Mouse (Mus musculus): ENCODE measurements at regions not wholly inside any gene's neighbourhood (a gene's known extent, or its start where the extent isn't known, plus 50 kb on each side); places are given as distances from the start of the nearest gene placed in this dataset.

GRCm38 (mm10) chr13:55969473-55969872 lies 133.5 kb upstream of the Pitx1 start:
- Histone ChIP-seq H3K4me1 (ENCODE audit: control insufficient read depth, insufficient read depth, low read length) (no peaks in the 10 kb centered on the region), H3K27ac (ENCODE audit: insufficient read depth, low read length) (no peak overlapping the region), H3K4me3 (ENCODE audit: insufficient read depth, low read length) (no peak overlapping the region)
- TF ChIP-seq CTCF (IDR thresholded peaks at IDR 0.05; ENCODE audit: extremely low read depth, insufficient read depth, low read length) = no peak
- TF ChIP-seq POLR2A (IDR thresholded peaks at IDR 0.05; ENCODE audit: extremely low read depth, insufficient read depth, low read length) = no peak

DNA sequence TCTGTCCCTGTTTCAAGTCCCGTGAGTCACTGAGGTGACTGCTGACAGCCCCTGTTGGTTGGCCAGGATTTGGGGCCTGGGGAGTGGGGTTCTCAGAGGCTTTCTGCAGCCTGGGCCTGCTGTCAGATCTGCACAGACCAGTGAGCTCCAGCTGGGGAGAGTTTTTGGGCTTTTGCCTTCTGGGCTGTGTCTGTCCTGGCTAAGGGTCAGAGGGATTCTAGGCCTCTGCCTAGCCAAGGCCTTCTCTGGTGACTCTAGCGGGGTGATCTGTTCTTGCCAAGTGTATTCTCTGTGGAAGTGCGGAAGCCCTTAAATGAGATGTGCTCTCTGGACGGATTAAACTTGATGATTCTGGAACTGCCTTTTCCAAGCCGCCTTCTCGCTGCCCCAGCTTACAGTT lies 131.2 kb upstream of the Pitx1 start:
- Histone ChIP-seq H3K4me1 (ENCODE audit: control insufficient read depth, insufficient read depth, low read length) (no peaks in the 10 kb centered on the region), H3K4me3 (ENCODE audit: insufficient read depth, low read length) (no peak overlapping the region), H3K27ac (ENCODE audit: insufficient read depth, low read length) (no peak overlapping the region)
- no peak for TF ChIP-seq POLR2A (IDR thresholded peaks at IDR 0.05; ENCODE audit: extremely low read depth, insufficient read depth, low read length)
- no peak for TF ChIP-seq CTCF (IDR thresholded peaks at IDR 0.05; ENCODE audit: extremely low read depth, insufficient read depth, low read length)

GRCm38 (mm10) chr13:55963005-55963620 lies 127.1 kb upstream of the Pitx1 start:
- no peak for TF ChIP-seq POLR2A (IDR thresholded peaks at IDR 0.05; ENCODE audit: extremely low read depth, insufficient read depth, low read length)
- TF ChIP-seq CTCF (IDR thresholded peaks at IDR 0.05; ENCODE audit: extremely low read depth, insufficient read depth, low read length) = peak; percentile 65

GRCm38 (mm10) chr13:55962254-55962866 lies 126.4 kb upstream of the Pitx1 start:
- Histone ChIP-seq H3K27ac (ENCODE audit: insufficient read depth, low read length) (no peak overlapping the region), H3K4me3 (ENCODE audit: insufficient read depth, low read length) (no peak overlapping the region), H3K4me1 (ENCODE audit: control insufficient read depth, insufficient read depth, low read length) (no peaks in the 10 kb centered on the region)
- no peak for TF ChIP-seq POLR2A (IDR thresholded peaks at IDR 0.05; ENCODE audit: extremely low read depth, insufficient read depth, low read length)
- no peak for TF ChIP-seq CTCF (IDR thresholded peaks at IDR 0.05; ENCODE audit: extremely low read depth, insufficient read depth, low read length)

More at GRCm38 (mm10) chr13:55963005-55963620, 127.1 kb upstream of the Pitx1 start:
- Histone ChIP-seq H3K4me1 (ENCODE audit: control insufficient read depth, insufficient read depth, low read length) (no peaks in the 10 kb centered on the region), H3K27ac (ENCODE audit: insufficient read depth, low read length) (no peak overlapping the region), H3K4me3 (ENCODE audit: insufficient read depth, low read length) (no peak overlapping the region)

DNA sequence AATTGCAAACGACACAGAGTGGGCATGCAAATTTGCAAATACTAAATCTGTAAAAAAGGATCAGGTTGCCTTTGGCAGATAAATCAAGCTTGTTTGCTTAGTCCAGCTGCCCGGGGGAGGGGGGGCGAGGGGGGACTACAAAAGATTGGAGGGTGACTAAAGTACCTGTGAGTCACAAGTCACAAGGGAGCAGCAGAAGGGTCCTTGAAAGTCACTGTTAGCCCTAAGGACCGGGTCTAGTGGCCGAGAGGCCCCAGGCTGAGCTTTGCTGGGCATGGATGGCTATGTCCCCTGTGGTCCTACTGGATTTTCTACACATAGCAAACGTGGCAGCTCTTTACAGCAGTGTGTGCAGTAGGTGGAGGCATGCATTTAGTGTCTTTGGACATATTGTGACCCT lies 118.4 kb upstream of the Pitx1 start:
- Histone ChIP-seq H3K4me3 (ENCODE audit: insufficient read depth, low read length) (no peak overlapping the region), H3K27ac (ENCODE audit: insufficient read depth, low read length) (no peak overlapping the region), H3K4me1 (ENCODE audit: control insufficient read depth, insufficient read depth, low read length) (no peaks in the 10 kb centered on the region)
- TF ChIP-seq POLR2A (IDR thresholded peaks at IDR 0.05; ENCODE audit: extremely low read depth, insufficient read depth, low read length) = no peak
- no peak for TF ChIP-seq CTCF (IDR thresholded peaks at IDR 0.05; ENCODE audit: extremely low read depth, insufficient read depth, low read length)

DNA sequence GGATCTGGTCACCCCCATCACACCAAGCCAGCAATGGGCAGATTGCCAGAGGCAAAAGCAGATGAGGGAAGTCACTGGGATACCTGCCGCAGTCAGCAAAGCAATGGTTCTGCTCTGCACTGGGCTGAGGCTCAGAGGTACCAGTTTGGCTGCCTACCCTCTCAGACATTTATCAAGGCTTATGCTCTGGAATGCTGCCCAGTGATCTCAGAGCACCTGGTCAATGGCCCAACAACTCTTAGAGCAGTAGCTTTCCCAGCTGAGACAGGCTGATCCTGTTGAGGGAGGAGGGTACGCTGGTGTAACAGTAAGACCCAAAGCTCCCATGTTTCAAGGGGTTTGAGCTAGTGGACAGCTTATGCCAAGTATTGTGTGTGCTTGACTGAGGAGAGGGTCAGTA lies 117.4 kb upstream of the Pitx1 start:
- TF ChIP-seq POLR2A (IDR thresholded peaks at IDR 0.05; ENCODE audit: extremely low read depth, insufficient read depth, low read length) (no peak), CTCF (IDR thresholded peaks at IDR 0.05; ENCODE audit: extremely low read depth, insufficient read depth, low read length) (no peak)
- Histone ChIP-seq H3K4me1 (ENCODE audit: control insufficient read depth, insufficient read depth, low read length) (no peaks in the 10 kb centered on the region), H3K27ac (ENCODE audit: insufficient read depth, low read length) (no peak overlapping the region), H3K4me3 (ENCODE audit: insufficient read depth, low read length) (no peak overlapping the region)

DNA sequence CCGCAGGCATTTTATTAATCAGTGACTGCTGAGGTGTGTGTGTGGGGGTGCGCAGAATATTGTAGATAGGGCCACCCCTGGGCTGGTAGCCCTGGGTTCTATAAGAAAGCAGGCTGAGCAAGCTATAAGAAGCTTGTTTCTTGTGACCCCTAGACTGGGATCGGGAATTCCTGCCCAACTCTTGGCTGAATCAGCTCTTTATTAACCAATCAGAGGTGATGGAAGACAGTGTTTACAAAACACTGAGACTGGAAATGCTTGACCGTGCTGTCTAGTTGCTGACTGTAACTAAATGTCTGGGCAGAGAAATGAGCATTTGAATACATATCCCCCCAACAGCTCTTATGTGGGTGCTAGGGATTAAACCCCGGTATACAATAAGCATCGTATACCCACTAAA lies 114.8 kb upstream of the Pitx1 start:
- Histone ChIP-seq H3K4me1 (ENCODE audit: control insufficient read depth, insufficient read depth, low read length) (no peaks in the 10 kb centered on the region), H3K27ac (ENCODE audit: insufficient read depth, low read length) (no peak overlapping the region), H3K4me3 (ENCODE audit: insufficient read depth, low read length) (no peak overlapping the region)
- TF ChIP-seq POLR2A (IDR thresholded peaks at IDR 0.05; ENCODE audit: extremely low read depth, insufficient read depth, low read length) = no peak

GRCm38 (mm10) chr13:55948591-55948990 lies 112.6 kb upstream of the Pitx1 start:
- TF ChIP-seq CTCF (IDR thresholded peaks at IDR 0.05; ENCODE audit: extremely low read depth, insufficient read depth, low read length) (no peak), POLR2A (IDR thresholded peaks at IDR 0.05; ENCODE audit: extremely low read depth, insufficient read depth, low read length) (no peak)
- H3K4me3 ChIP-seq (ENCODE audit: insufficient read depth, low read length) = no peak overlapping the region
- no peak overlapping the region for H3K27ac ChIP-seq (ENCODE audit: insufficient read depth, low read length)
- no peaks in the 10 kb centered on the region for H3K4me1 ChIP-seq (ENCODE audit: control insufficient read depth, insufficient read depth, low read length)

DNA sequence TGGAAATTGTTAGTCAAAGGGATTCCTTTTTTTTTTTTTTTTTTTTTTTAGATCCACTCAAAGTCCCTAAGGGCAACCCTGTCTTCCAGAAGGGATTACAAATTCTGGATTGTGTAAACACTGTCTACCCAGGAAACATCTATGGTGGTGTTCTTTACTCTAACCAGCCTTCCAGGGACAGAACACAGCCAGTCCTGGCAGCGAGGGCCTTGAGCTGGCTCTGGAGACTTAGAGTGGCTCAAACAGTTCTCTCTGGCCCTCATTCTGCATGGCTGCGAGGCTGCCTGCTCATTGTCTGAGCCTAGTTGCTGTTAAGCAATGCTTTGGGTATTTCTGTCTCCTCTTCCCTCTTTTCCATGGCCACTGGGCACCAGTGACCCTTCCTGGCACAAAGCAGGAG lies 112.2 kb upstream of the Pitx1 start:
- H3K4me1 ChIP-seq (ENCODE audit: control insufficient read depth, insufficient read depth, low read length) = no peaks in the 10 kb centered on the region
- TF ChIP-seq POLR2A (IDR thresholded peaks at IDR 0.05; ENCODE audit: extremely low read depth, insufficient read depth, low read length) = no peak
- TF ChIP-seq CTCF (IDR thresholded peaks at IDR 0.05; ENCODE audit: extremely low read depth, insufficient read depth, low read length) = no peak
- no peak overlapping the region for H3K4me3 ChIP-seq (ENCODE audit: insufficient read depth, low read length)
- H3K27ac ChIP-seq (ENCODE audit: insufficient read depth, low read length) = no peak overlapping the region

DNA sequence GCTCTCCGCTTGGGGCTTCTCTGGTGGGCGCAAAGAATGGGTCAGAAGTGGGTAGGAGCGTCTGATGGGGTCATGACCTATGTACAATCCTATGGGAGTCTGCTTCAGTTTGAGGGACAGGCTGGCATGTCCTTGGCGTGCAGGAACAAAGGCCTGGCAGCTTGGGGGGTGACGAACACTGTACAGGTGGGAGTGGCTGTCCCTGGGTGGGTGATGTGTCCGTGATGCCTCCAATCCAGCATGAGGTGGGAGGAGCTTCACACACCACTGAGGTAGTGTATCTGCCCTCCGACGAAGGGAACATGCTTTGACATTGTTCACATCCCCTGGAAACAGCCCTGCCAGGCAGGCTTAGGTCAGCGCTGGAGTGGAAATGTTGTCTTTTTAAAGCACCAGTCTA lies 101.4 kb upstream of the Pitx1 start:
- no peak for TF ChIP-seq POLR2A (IDR thresholded peaks at IDR 0.05; ENCODE audit: extremely low read depth, insufficient read depth, low read length)
- no peak for TF ChIP-seq CTCF (IDR thresholded peaks at IDR 0.05; ENCODE audit: extremely low read depth, insufficient read depth, low read length)
- Histone ChIP-seq H3K4me1 (ENCODE audit: control insufficient read depth, insufficient read depth, low read length) (no peaks in the 10 kb centered on the region), H3K27ac (ENCODE audit: insufficient read depth, low read length) (no peak overlapping the region), H3K4me3 (ENCODE audit: insufficient read depth, low read length) (no peak overlapping the region)
